Mouse (Mus musculus): ENCODE results near the gene Tmem265.

Gene Tmem265

GRCm38 (mm10) chr7:127588011-127588871 is 27.1 kb downstream of the Tmem265 start, which contains the start of the genes Ccdc189 and Rnf40:
TSS of gene Ccdc189 (minus strand) at chr7:127588595.
TSS of gene Rnf40 (plus strand) at chr7:127588767.
- DNase-seq (ENCODE audit: low spot score in 2 of 2): peak; percentile 97 to 98

- no peak for DNase-seq (ENCODE audit: low spot score in 2 of 2)
Observed at GRCm38 (mm10) chr7:127588901-127589300, 27.7 kb downstream of the Tmem265 start.

GRCm38 (mm10) chr7:127589637-127590036 is 28.4 kb downstream of the Tmem265 start:
- no peak for DNase-seq (ENCODE audit: low spot score in 2 of 2)

GRCm38 (mm10) chr7:127591108-127591507 is 29.9 kb downstream of the Tmem265 start:
- DNase-seq (ENCODE audit: low spot score in 2 of 2): no peak

- no peak for DNase-seq (ENCODE audit: low spot score in 2 of 2)
Observed at GRCm38 (mm10) chr7:127592575-127592974, 31.4 kb downstream of the Tmem265 start.

GRCm38 (mm10) chr7:127596747-127597146 is 35.6 kb downstream of the Tmem265 start:
- DNase-seq (ENCODE audit: low spot score in 2 of 2): no peak

- no peak for DNase-seq (ENCODE audit: low spot score in 2 of 2)
Observed at GRCm38 (mm10) chr7:127600612-127601011, 39.4 kb downstream of the Tmem265 start.

GRCm38 (mm10) chr7:127601735-127602134 is 40.5 kb downstream of the Tmem265 start:
- DNase-seq (ENCODE audit: low spot score in 2 of 2): no peak

GRCm38 (mm10) chr7:127602903-127603302 is 41.7 kb downstream of the Tmem265 start:
- DNase-seq (ENCODE audit: low spot score in 2 of 2): no peak

- DNase-seq (ENCODE audit: low spot score in 2 of 2): no peak
Observed at GRCm38 (mm10) chr7:127604256-127604655, 43.1 kb downstream of the Tmem265 start.

- no peak for DNase-seq (ENCODE audit: low spot score in 2 of 2)
Observed at GRCm38 (mm10) chr7:127607150-127607549, 46.0 kb downstream of the Tmem265 start.

- DNase-seq (ENCODE audit: low spot score in 2 of 2): no peak
Observed at GRCm38 (mm10) chr7:127611011-127611410, 49.8 kb downstream of the Tmem265 start.

- no peak for DNase-seq (ENCODE audit: low spot score in 2 of 2)
Observed at GRCm38 (mm10) chr7:127611561-127611960, 50.4 kb downstream of the Tmem265 start.

GRCm38 (mm10) chr7:127613501-127613900 is 52.3 kb downstream of the Tmem265 start:
- DNase-seq (ENCODE audit: low spot score in 2 of 2): peak in 1 of 2 experiments; percentile 17

GRCm38 (mm10) chr7:127614091-127614490 is 52.9 kb downstream of the Tmem265 start:
- no peak for DNase-seq (ENCODE audit: low spot score in 2 of 2)

GRCm38 (mm10) chr7:127614511-127614890 is 53.3 kb downstream of the Tmem265 start:
- peak; percentile 44 to 47 for DNase-seq (ENCODE audit: low spot score in 2 of 2)

- DNase-seq (ENCODE audit: low spot score in 2 of 2): peak; percentile 83 to 84
Observed at GRCm38 (mm10) chr7:127614891-127615843, 54.0 kb downstream of the Tmem265 start, which contains the start of gene Zfp629. TSS of gene Zfp629 (minus strand) at chr7:127615797.

- DNase-seq (ENCODE audit: low spot score in 2 of 2): no peak
Observed at GRCm38 (mm10) chr7:127616336-127616735, 55.1 kb downstream of the Tmem265 start.
